Mouse (Mus musculus): ENCODE data around the gene Fthl17b. TPM values are rescaled to one million over a fixed set of nuclear protein-coding genes. Genes with fewer than 3 reads are reported as not detected.

The Fthl17b gene
- total and polyA plus RNA-seq, 2 experiments, result not detected

GRCm38 (mm10) chrX:8927308-8927707, 35.5 kb downstream of the Fthl17b start:
- Histone ChIP-seq H3K79me2 (ENCODE audit: control insufficient read depth, insufficient read depth, low read length) (no peaks in the 10 kb centered on the region), H3K27me3 (ENCODE audit: control insufficient read depth, insufficient read depth, low read length) (no peaks in the 10 kb centered on the region), H3K27ac (replicated peaks; ENCODE audit: insufficient read depth, low read depth, low read length) (no peak overlapping the region), H3K9ac (ENCODE audit: low read depth, low read length) (no peak overlapping the region), H3K36me3 (ENCODE audit: control insufficient read depth, insufficient read depth, low read length) (no peaks in the 10 kb centered on the region), H3K4me1 (ENCODE audit: control insufficient read depth, insufficient read depth, low read length) (no peaks in the 10 kb centered on the region), H3K4me3 (ENCODE audit: insufficient read depth, low read depth, low read length) (no peak overlapping the region)
- no peak for DNase-seq (ENCODE audit: extremely low read depth, low read depth, low spot score)
- TF ChIP-seq CTCF (IDR thresholded peaks at IDR 0.05; ENCODE audit: low read depth, low read length) (no peak), POLR2A (IDR thresholded peaks at IDR 0.05; ENCODE audit: extremely low read depth, insufficient read depth, low read length) (no peak)
- 39% methylated on average over 4 of the region's 4 CpGs for WGBS

- Histone ChIP-seq H3K4me3 (ENCODE audit: insufficient read depth, low read depth, low read length) (no peak overlapping the region), H3K27me3 (ENCODE audit: control insufficient read depth, insufficient read depth, low read length) (no peaks in the 10 kb centered on the region), H3K27ac (replicated peaks; ENCODE audit: insufficient read depth, low read depth, low read length) (no peak overlapping the region), H3K36me3 (ENCODE audit: control insufficient read depth, insufficient read depth, low read length) (no peaks in the 10 kb centered on the region), H3K9ac (ENCODE audit: low read depth, low read length) (no peak overlapping the region), H3K4me1 (ENCODE audit: control insufficient read depth, insufficient read depth, low read length) (no peaks in the 10 kb centered on the region), H3K79me2 (ENCODE audit: control insufficient read depth, insufficient read depth, low read length) (no peaks in the 10 kb centered on the region)
- 39% methylated on average over 9 of the region's 9 CpGs for WGBS
- DNase-seq (ENCODE audit: extremely low read depth, low read depth, low spot score), result peak; percentile 0
- no peak for TF ChIP-seq POLR2A (IDR thresholded peaks at IDR 0.05; ENCODE audit: extremely low read depth, insufficient read depth, low read length)
- TF ChIP-seq CTCF (IDR thresholded peaks at IDR 0.05; ENCODE audit: low read depth, low read length), result peak; percentile 44
Observed at GRCm38 (mm10) chrX:8921813-8922607, 40.8 kb downstream of the Fthl17b start.

- TF ChIP-seq POLR2A (IDR thresholded peaks at IDR 0.05; ENCODE audit: extremely low read depth, insufficient read depth, low read length) (no peak), CTCF (IDR thresholded peaks at IDR 0.05; ENCODE audit: low read depth, low read length) (no peak)
- 70% methylated on average over 4 of the region's 4 CpGs for WGBS
- H3K27me3 ChIP-seq (ENCODE audit: control insufficient read depth, insufficient read depth, low read length), result no peaks in the 10 kb centered on the region
- no peak for DNase-seq (ENCODE audit: extremely low read depth, low read depth, low spot score)
- no peaks in the 10 kb centered on the region for H3K4me1 ChIP-seq (ENCODE audit: control insufficient read depth, insufficient read depth, low read length)
- no peaks in the 10 kb centered on the region for H3K36me3 ChIP-seq (ENCODE audit: control insufficient read depth, insufficient read depth, low read length)
- no peaks in the 10 kb centered on the region for H3K79me2 ChIP-seq (ENCODE audit: control insufficient read depth, insufficient read depth, low read length)
- no peak overlapping the region for H3K4me3 ChIP-seq (ENCODE audit: insufficient read depth, low read depth, low read length)
- no peak overlapping the region for H3K9ac ChIP-seq (ENCODE audit: low read depth, low read length)
- H3K27ac ChIP-seq (replicated peaks; ENCODE audit: insufficient read depth, low read depth, low read length), result no peak overlapping the region
Observed at GRCm38 (mm10) chrX:8921080-8921479, 41.7 kb downstream of the Fthl17b start.

Other genes with a start within 250 kb of the Fthl17b start
- not detected in 2 replicates for gene Ssx9, start 214.5 kb downstream of the Fthl17b start, total RNA-seq (2014; rRNA removed)
- not detected in 2 replicates for gene Ssx9, start 214.5 kb downstream of the Fthl17b start, polyA plus RNA-seq (2012; rRNA removed)
- gene Ssxb5, start 159.3 kb downstream of the Fthl17b start, total RNA-seq (2014; rRNA removed), result not detected in 2 replicates
- gene Ssxb5, start 159.3 kb downstream of the Fthl17b start, polyA plus RNA-seq (2012; rRNA removed), result not detected in 2 replicates
- gene Gm6592, start 119.0 kb downstream of the Fthl17b start, total RNA-seq (2014; rRNA removed), result not detected in 2 replicates
- gene Gm6592, start 119.0 kb downstream of the Fthl17b start, polyA plus RNA-seq (2012; rRNA removed), result not detected in 2 replicates
- not detected in 2 replicates for gene Gm5751, start 88.7 kb downstream of the Fthl17b start, total RNA-seq (2014; rRNA removed)
- not detected in 2 replicates for gene Gm5751, start 88.7 kb downstream of the Fthl17b start, polyA plus RNA-seq (2012; rRNA removed)
- 0.18 and 0.47 TPM in 2 replicates for gene B630019K06Rik, start 70.6 kb downstream of the Fthl17b start, total RNA-seq (2014; rRNA removed)
- gene B630019K06Rik, start 70.6 kb downstream of the Fthl17b start, polyA plus RNA-seq (2012; rRNA removed), result 0.21 and 0.60 TPM in 2 replicates
- not detected in 2 replicates for gene Fthl17c, start 13.6 kb upstream of the Fthl17b start, total RNA-seq (2014; rRNA removed)
- not detected in 2 replicates for gene Fthl17c, start 13.6 kb upstream of the Fthl17b start, polyA plus RNA-seq (2012; rRNA removed)
- gene Fthl17d, start 23.8 kb upstream of the Fthl17b start, total RNA-seq (2014; rRNA removed), result not detected in 2 replicates
- not detected in 2 replicates for gene Fthl17d, start 23.8 kb upstream of the Fthl17b start, polyA plus RNA-seq (2012; rRNA removed)
- gene Fthl17e, start 70.5 kb upstream of the Fthl17b start, total RNA-seq (2014; rRNA removed), result not detected in 2 replicates
- not detected in 2 replicates for gene Fthl17e, start 70.5 kb upstream of the Fthl17b start, polyA plus RNA-seq (2012; rRNA removed)
- not detected in 2 replicates for gene Fthl17f, start 100.0 kb upstream of the Fthl17b start, total RNA-seq (2014; rRNA removed)
- not detected in 2 replicates for gene Fthl17f, start 100.0 kb upstream of the Fthl17b start, polyA plus RNA-seq (2012; rRNA removed)
- gene 4930402K13Rik, start 141.6 kb upstream of the Fthl17b start, total RNA-seq (2014; rRNA removed), result not detected in 2 replicates
- not detected in 2 replicates for gene 4930402K13Rik, start 141.6 kb upstream of the Fthl17b start, polyA plus RNA-seq (2012; rRNA removed)
- gene Lancl3, start 236.9 kb upstream of the Fthl17b start, total RNA-seq (2014; rRNA removed), result 0.09 TPM in 1 of 2 replicates, not detected in the other
- 0.02 TPM in 1 of 2 replicates, not detected in the other for gene Lancl3, start 236.9 kb upstream of the Fthl17b start, polyA plus RNA-seq (2012; rRNA removed)

Measured in liver, adult 2 months (tissue).